Mouse (Mus musculus) thymus, adult 2 months (tissue): ENCODE results near the gene Ap2a2. TPM values are rescaled to one million over a fixed set of nuclear protein-coding genes. Genes with fewer than 3 reads are reported as not detected.

Experiments
- DNase-seq: peaks from one replicate; pipeline ENCODE4 v3.0.0; 2021
- H3K27ac ChIP-seq: fragments of 200-500 bp; 2 replicates; pipeline ENCODE4 v1.5.1; 2012; ENCODE audit warnings: low read length, control low read depth; ENCODE audit not compliant: control insufficient read depth, insufficient read depth
- H3K27me3 ChIP-seq: fragments of 200-500 bp; 2 replicates; pipeline ENCODE4 v1.6.1; 2012; ENCODE audit warnings: mild to moderate bottlenecking, low read length, moderate library complexity, mixed read lengths; ENCODE audit not compliant: control insufficient read depth, insufficient read depth
- H3K36me3 ChIP-seq: fragments of 200-500 bp; 2 replicates; pipeline ENCODE4 v1.6.1; 2012; ENCODE audit warnings: mild to moderate bottlenecking, low read length, moderate library complexity; ENCODE audit not compliant: control insufficient read depth, insufficient read depth
- H3K4me1 ChIP-seq: fragments of 200-500 bp; replicated peaks from 2 replicates; pipeline ENCODE4 v1.6.1; 2012; ENCODE audit warnings: low read length; ENCODE audit not compliant: control insufficient read depth, insufficient read depth
- H3K4me3 ChIP-seq: fragments of 200-500 bp; 2 replicates; pipeline ENCODE4 v1.5.1; 2012; ENCODE audit warnings: mild to moderate bottlenecking, low read length, control low read depth, moderate library complexity; ENCODE audit not compliant: control insufficient read depth, insufficient read depth
- CTCF ChIP-seq: fragments of 200-500 bp; IDR thresholded peaks from 2 replicates; pipeline ENCODE4 v1.5.1; 2012; ENCODE audit warnings: mild to moderate bottlenecking, control low read depth, low read length, moderate library complexity, borderline replicate concordance; ENCODE audit not compliant: control insufficient read depth, poor library complexity, insufficient read depth; ENCODE audit errors: extremely low read depth
- POLR2A ChIP-seq: fragments of 200-500 bp; IDR thresholded peaks from 2 replicates; pipeline ENCODE4 v1.6.1; 2012; ENCODE audit warnings: mild to moderate bottlenecking, low read length, control low read depth, moderate library complexity; ENCODE audit not compliant: control insufficient read depth, poor library complexity, insufficient read depth; ENCODE audit errors: extremely low read depth
- whole genome bisulfite sequencing: fragments of 180-500 bp; shearing (Covaris S2); methylation state at CpG from one replicate; pipeline ENCODE4 v1.1.7; 2018; 5-methylcytosine and 5-hydroxymethylcytosine counted together
- polyA plus RNA-seq: library from polyadenylated mRNA; depleted of rRNA; stranded (reverse); fragments of >200 nt; gene quantifications from 2 replicates; pipeline ENCODE4 v1.2.3, GENCODE M21; 2012

The Ap2a2 gene
- polyA plus RNA-seq, 1 experiment = 40.9 TPM

- DNase-seq = no peak
- Histone ChIP-seq H3K4me1 (0 out of 2 replicates have a peak, but pooled peaks cover 2% of the 10 kb centered on the region), H3K4me3 (no peak overlapping the region), H3K36me3 (peaks cover under 1% of the 10 kb centered on the region; the same call in 1 of the 2 replicates), H3K27ac (no peak overlapping the region), H3K27me3 (no peaks in the 10 kb centered on the region)
- TF ChIP-seq CTCF (no peak), POLR2A (no peak)
- 94% methylated on average over 1 of the region's 1 CpGs for WGBS
Observed at GRCm38 (mm10) chr7:141596971-141597370, 35.0 kb downstream of the Ap2a2 start.

GRCm38 (mm10) chr7:141597563-141597962 lies 35.6 kb downstream of the Ap2a2 start:
- DNase-seq = no peak
- 94% methylated on average over 6 of the region's 6 CpGs for WGBS
- TF ChIP-seq CTCF = no peak

GRCm38 (mm10) chr7:141607717-141608116 lies 45.7 kb downstream of the Ap2a2 start:
- no peaks in the 10 kb centered on the region for H3K4me1 ChIP-seq
- H3K36me3 ChIP-seq = peaks cover 21% of the 10 kb centered on the region
- H3K27me3 ChIP-seq = no peaks in the 10 kb centered on the region
- no peak overlapping the region for H3K27ac ChIP-seq
- WGBS = 97% methylated on average over 4 of the region's 4 CpGs
- no peak overlapping the region for H3K4me3 ChIP-seq
- no peak for DNase-seq
- TF ChIP-seq CTCF = no peak
- no peak for TF ChIP-seq POLR2A

More at GRCm38 (mm10) chr7:141597563-141597962, 35.6 kb downstream of the Ap2a2 start:
- H3K27ac ChIP-seq = no peak overlapping the region
- no peak overlapping the region for H3K4me3 ChIP-seq
- H3K4me1 ChIP-seq = 0 out of 2 replicates have a peak, but pooled peaks cover 1% of the 10 kb centered on the region
- no peaks in the 10 kb centered on the region for H3K27me3 ChIP-seq
- peaks cover 6% of the 10 kb centered on the region for H3K36me3 ChIP-seq

GRCm38 (mm10) chr7:141609719-141610514 lies 47.9 kb downstream of the Ap2a2 start:
- Histone ChIP-seq H3K36me3 (peaks cover 34% of the 10 kb centered on the region), H3K27me3 (no peaks in the 10 kb centered on the region), H3K4me3 (no peak overlapping the region), H3K4me1 (no peaks in the 10 kb centered on the region), H3K27ac (no peak overlapping the region)
- no peak for DNase-seq
- TF ChIP-seq CTCF (no peak), POLR2A (no peak)
- WGBS = 92% methylated on average over 11 of the region's 11 CpGs

DNA sequence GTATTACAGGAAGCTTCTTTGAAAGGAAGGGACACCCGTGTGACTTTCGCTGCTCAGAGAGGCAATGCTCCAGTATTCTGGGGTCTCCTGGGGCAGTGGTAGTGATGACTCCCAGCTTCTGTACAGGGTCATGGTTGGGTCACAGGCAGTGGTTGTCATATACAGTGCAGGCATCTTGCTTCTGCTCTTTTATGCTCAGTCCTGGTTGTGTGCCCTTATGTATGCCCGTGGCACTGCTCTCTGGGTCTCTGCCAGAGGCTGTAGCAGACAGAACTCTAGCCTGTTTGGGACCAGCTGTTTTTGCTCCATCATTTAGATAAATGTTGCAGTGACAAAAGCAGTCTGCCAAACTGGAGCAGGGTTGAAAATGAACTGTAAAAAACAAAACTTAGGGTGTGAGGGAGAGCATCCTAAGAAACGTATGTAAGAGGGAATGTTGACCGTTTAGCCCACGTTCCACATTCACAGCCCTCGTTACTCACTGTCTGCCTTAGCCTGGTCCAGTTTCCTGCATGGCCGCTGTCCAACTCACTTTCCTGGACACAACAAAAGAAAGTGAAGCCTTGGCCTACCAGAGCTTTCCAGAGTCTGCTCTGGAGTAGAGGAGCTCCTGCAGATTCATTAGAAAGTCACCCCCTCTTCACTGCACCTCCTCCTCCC lies 49.9 kb downstream of the Ap2a2 start:
- no peaks in the 10 kb centered on the region for H3K4me1 ChIP-seq
- WGBS = 88% methylated on average over 8 of the region's 8 CpGs
- TF ChIP-seq CTCF = no peak
- no peak for TF ChIP-seq POLR2A
- DNase-seq = no peak
- no peak overlapping the region for H3K4me3 ChIP-seq
- peaks cover 34% of the 10 kb centered on the region for H3K36me3 ChIP-seq
- H3K27ac ChIP-seq = no peak overlapping the region
- H3K27me3 ChIP-seq = no peaks in the 10 kb centered on the region

- DNase-seq = no peak
- Histone ChIP-seq H3K4me3 (no peak overlapping the region), H3K4me1 (no peaks in the 10 kb centered on the region), H3K36me3 (peaks cover 34% of the 10 kb centered on the region), H3K27me3 (no peaks in the 10 kb centered on the region), H3K27ac (no peak overlapping the region)
- TF ChIP-seq POLR2A (no peak), CTCF (no peak)
- WGBS = 98% methylated on average over 18 of the region's 18 CpGs
Observed at GRCm38 (mm10) chr7:141612371-141612760, 50.4 kb downstream of the Ap2a2 start.

- no peaks in the 10 kb centered on the region for H3K4me1 ChIP-seq
- peaks cover 34% of the 10 kb centered on the region for H3K36me3 ChIP-seq
- no peak for TF ChIP-seq CTCF
- TF ChIP-seq POLR2A = no peak
- no peak for DNase-seq
- WGBS = 96% methylated on average over 13 of the region's 13 CpGs
- no peak overlapping the region for H3K27ac ChIP-seq
- H3K27me3 ChIP-seq = no peaks in the 10 kb centered on the region
- H3K4me3 ChIP-seq = no peak overlapping the region
Observed at GRCm38 (mm10) chr7:141612791-141613190, 50.8 kb downstream of the Ap2a2 start.
